Mouse (Mus musculus) retina, adult 2 months (tissue): ENCODE results near the gene Tmem110.
A peak's percentile ranks its signal among the peaks of the same experiment; 100 is the strongest.

Source experiments
- DNase-seq: peaks from one replicate; pipeline ENCODE4 v3.0.0-alpha.2; 2012; ENCODE audit warnings: low read depth, low spot score

Gene Tmem110

DNA sequence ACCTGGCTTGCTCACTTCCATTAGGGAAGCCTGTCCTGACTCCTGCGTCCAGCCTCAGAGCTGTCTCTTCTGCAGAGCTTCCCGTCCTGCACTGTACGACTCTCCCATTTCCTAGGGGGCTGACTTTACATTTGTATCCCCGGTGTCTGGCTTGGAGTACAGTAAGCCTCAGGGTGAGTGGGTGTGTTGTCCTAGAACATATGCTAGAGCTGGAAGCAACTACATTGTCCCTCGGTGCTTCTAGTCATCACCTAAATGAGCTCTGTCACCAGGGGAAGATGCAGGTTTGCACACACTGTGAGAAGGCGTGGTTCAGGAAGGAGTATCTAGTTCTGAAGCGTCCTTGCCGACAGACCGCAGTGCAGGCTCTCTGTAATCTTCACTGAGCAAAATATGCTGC lies 37.0 kb downstream of the Tmem110 start:
- no peak for DNase-seq

DNA sequence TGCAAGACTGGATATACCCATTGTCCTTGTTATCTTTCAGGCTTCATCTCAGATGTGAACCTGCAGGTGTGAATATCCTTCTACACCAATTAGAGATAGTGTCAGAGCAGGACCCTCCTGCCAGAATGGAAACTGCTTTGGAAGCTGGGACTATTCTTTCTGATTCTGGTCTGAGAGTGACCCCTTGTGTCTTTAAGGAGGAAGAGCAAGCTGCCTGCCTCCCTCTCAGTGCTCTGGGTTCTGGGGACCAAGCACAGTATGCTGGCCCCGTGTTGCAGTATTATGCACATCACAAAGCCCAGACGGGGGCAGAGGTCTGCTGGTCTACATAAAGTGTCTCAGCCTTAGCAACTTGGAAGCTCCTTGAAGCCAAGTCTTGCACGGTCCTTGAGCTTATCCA lies 39.9 kb downstream of the Tmem110 start:
- DNase-seq = no peak

DNA sequence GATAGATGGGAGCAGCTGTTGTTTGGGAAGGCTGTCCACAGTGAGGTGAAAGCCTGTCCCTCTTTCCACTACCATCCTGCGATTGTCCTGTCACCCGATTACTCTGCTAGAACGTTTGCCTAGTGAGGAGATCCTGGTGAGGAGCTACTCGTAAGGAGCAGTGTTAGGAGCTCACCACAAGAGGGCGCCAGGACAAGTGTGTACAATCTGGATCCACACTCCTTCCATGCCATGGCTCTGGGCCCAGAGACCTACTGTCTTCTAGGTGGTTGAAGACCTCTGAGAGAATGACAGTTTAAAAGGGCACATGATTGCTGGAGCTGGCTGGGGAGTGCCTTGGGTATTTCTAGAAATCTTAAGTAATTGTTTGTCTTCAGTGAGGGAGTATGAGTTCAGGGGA lies 41.7 kb downstream of the Tmem110 start:
- peak; percentile 36 for DNase-seq

DNA sequence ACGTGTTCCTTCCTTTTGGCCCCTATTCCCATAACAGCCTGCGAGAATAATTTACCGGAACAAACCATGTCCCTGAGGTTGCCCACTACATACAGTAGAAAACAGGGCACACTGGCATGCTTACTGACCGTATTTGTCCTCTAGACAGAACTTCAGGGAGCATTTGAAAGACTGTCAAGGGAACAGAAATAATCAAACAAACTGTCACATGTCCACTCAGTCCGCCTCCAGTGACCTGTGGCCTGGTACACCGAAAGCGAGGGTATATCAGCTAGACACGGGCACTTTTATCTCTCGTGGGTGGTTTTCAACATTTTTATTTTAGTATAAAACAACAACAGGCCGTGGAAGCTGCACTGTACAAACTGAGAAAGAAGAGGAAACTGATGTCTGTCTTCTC lies 43.4 kb downstream of the Tmem110 start:
- DNase-seq = no peak

- no peak for DNase-seq
Observed at GRCm38 (mm10) chr14:30869391-30869801, 44.0 kb downstream of the Tmem110 start.

- DNase-seq = no peak
Observed at GRCm38 (mm10) chr14:30870206-30871147, 45.1 kb downstream of the Tmem110 start.

DNA sequence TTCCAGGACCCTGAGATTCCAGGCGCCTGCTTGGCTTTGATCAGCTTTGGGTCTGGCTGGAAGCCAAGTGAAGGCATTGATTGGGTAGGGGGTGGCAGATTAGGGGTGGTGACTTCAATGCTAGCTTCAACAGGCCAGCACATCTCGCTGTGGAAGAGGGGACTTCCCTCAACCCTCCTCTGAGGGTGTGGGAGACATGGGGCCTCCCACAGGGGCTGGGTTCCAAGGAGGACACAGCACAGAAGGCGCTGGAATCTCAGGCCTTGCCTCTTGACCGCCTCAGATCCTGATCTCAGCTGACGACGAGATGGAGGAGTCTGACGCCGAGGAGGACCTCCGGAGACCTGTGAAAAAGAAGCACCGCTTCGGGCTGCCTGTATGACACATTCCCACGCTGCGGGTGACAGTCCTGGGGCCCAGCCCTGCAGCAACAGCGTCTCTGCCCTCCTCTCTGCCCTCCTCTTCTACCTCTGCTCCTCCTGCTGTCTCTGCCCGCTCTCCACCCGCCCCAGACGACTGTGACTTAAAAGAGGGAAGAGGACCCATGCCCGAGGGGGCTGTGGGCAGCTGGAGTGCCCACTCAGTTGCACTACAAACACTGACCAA lies 48.8 kb downstream of the Tmem110 start:
- no peak for DNase-seq

GRCm38 (mm10) chr14:30875130-30875865 lies 49.9 kb downstream of the Tmem110 start:
- no peak for DNase-seq

GRCm38 (mm10) chr14:30875955-30876354 lies 50.6 kb downstream of the Tmem110 start:
- no peak for DNase-seq

DNA sequence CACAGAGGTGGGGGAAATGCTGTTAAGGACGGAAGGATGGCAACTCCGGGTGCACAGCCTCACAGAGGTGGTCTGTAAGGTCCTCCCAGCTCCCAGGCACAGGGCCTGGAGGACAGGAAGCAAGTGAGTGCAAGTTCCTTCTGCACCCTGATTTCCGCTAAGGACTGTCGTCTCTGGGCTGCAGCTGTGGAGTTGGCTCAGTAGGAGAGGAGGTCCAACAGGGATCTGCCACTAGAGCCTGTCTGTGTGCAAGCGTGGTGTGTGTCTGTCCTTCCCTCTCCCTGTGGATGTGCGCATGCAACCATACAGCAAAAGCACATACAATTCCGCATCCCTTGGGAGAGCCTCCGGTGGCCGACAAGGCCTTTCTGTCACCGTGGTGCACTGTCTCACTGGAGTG lies 51.1 kb downstream of the Tmem110 start:
- no peak for DNase-seq

DNA sequence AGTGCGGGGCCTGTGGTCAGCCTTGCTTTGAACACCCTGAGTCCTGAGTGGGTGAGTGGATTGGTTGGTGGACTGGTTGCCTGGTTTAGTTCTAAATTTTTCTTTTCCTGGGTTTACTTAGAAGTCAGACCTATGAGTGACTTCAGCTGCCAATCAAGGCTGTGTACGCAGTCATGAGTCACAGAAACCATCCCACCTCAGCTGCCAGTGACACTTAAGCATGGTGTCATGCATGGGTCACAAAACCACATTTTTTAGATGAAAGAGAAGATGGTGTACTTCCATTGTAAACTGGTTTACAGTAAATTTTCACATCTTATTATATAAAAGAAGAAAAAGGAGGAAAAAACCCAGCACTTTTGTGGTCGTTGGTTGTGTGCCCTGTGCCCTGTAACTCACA lies 52.4 kb downstream of the Tmem110 start:
- DNase-seq = no peak

DNA sequence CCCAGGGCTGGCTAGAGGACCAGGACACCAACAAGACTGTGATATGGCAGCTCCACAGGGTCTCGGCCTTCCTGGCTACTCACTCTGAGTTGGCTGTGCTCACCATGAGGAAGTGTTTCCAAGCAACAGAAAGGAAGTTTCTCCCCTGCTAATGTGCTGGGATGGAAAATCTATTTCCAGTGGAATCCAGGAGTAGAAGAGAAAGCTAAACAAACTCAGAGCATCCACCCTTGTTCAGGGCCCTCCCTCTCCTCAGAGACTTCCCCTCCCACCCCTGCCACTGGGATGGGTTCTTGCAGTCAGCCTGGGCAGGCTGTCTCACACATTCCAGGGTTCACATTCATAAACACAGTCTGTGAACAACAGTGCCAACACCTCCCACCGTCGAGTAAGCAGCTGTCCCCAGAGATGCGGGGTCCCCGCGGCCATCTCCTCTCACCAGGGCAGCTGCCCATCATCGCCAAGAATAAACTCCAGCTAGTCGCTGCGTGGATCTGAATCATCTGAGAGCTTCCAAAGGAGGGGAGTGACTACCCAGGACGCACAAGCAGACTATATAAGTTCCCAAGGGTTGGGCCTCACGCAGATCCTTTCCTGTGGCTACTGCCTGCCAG lies 53.7 kb downstream of the Tmem110 start, which contains the start of gene Mustn1:
TSS of gene Mustn1 (plus strand) at position 243 of the 614 bp plus-strand sequence.
- no peak for DNase-seq

- DNase-seq = no peak
Observed at GRCm38 (mm10) chr14:30879794-30880193, 54.4 kb downstream of the Tmem110 start.

DNA sequence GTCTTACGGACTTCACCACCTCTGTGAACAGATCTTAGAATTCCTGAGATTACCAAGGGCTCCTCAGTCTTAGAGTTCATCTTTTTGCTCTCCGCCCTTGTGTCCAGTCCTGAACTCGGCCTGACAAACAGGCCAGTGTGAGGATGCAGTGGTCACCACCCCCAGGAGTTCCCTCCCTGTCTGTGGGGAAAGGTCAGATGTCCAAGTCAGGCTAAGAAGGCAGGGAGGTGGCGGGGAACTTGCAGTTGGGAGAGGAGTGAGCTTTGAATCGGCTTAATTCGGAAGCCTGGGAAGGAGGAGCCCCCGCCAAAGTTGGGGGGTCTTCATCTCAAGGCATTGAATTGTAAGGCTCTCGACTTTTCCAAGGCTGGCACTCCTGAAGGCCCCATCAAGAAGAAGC lies 54.9 kb downstream of the Tmem110 start:
- no peak for DNase-seq

GRCm38 (mm10) chr14:30880811-30881717 lies 55.7 kb downstream of the Tmem110 start:
- DNase-seq = no peak

DNA sequence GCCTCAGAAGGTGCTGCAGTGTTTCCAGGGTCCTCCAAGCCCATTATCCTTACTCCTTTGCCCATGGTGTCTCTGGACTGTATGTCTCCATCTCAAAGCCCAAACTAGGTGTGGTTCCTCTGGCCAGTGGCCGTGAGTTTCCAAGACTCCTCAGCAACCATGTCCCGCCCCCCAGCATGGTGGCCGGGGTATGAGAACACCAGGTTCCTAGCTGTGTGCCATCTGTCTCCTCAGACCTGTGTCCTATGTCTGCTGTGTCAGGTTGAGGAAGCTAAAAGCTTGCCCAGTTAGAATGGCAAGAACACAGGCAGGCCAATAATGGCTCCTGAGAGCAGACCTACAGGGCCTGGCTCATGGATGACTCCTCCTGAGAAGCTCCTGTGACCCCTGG lies 56.3 kb downstream of the Tmem110 start:
- no peak for DNase-seq

- DNase-seq = no peak
Observed at GRCm38 (mm10) chr14:30885298-30885697, 59.9 kb downstream of the Tmem110 start.

- no peak for DNase-seq
Observed at GRCm38 (mm10) chr14:30886204-30886603, 60.8 kb downstream of the Tmem110 start, which contains the start of gene Itih4. Gene Itih4 (plus strand): TSS chr14:30886476.

DNA sequence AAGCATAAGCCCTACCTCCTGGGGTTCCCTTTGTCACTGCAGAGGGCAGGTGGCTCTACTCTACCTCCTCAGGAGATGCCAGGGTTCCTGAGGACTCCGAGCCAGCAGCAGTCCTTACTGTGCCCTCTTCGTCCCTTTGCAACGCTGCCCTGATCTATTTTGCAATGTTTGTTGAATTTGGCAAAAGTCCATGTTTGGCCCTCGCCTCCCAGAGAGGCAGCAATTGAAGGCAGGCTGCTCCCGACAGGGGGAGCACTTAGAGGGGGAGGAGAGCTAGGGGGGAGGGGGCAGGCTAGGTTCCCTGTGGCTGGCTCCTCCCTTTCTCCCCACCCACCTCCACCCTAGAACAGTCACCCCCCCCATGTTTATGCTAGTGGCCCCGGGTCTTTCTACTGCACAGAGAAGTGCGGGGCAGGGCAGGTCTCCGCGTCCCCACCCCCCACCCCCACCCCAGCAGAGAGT lies 62.9 kb downstream of the Tmem110 start:
- no peak for DNase-seq

DNA sequence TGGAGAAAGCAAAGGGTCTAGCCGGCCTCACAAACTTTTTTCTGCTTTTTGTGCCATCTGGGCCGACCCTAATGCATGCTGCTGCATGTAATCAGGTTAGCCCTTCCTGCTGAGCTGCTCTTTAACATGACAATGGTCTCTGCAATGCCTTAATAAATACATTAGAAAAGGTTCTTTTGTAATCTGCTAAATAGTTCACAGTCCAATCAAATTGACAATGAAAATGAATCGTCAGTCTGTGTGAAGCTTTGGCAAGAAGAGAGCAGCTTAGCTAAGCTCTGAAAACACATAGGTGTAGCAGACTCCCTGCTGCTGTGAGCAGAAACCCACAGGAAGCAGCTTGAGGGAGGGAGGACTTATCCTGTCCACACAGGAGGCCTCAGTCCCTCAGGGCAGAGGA lies 74.6 kb downstream of the Tmem110 start:
- DNase-seq = no peak

DNA sequence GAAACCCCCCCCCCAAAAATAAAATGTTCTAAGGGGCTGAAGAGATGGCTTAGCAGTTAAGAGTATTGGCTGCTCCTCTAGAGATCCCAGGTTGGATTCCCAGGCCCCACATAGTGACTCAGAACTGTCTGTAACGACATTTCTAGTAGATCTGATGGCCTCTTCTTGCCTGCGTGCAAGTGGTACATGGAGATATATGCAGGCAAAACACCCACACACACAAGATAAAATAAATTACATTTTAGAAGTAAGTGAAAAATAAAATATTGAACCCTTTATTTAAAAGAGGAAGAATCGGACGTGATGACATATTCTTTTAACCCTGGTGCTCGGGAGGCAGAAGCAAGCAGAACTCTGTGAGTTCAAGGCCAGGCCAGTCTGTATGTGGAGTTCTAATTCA lies 77.2 kb downstream of the Tmem110 start:
- DNase-seq = no peak
